Mouse (Mus musculus) MEL (cell line): ENCODE results near the gene Scpep1. TPM values are rescaled to one million over a fixed set of nuclear protein-coding genes. Genes with fewer than 3 reads are reported as not detected.

Experiments
- DNase-seq: peaks from one replicate; pipeline ENCODE4 v3.0.0; 2011; ENCODE audit warnings: low read depth, low spot score
- H3K27ac ChIP-seq: 2 replicates; pipeline ENCODE4 v1.5.1; 2012; ENCODE audit warnings: low read depth, mild to moderate bottlenecking, control low read depth, low read length, moderate library complexity; ENCODE audit not compliant: control insufficient read depth
- H3K27me3 ChIP-seq, 2 experiments: fragments of 150-350 bp in 1 of 2; sonication (generic) in 1 of 2; 2 replicates each; pipeline ENCODE4 v1.6.1; 2012; ENCODE audit warnings: low read length in 2 of 2, mild to moderate bottlenecking in 2 of 2, improper control_type of control experiment in 1 of 2, moderate library complexity in 1 of 2; ENCODE audit not compliant: insufficient read depth in 2 of 2, control insufficient read depth in 1 of 2
- H3K36me3 ChIP-seq, 2 experiments: 2 replicates each; pipeline ENCODE4 v1.6.1; 2012 to 2014; ENCODE audit warnings: low read length in 2 of 2, improper control_type of control experiment in 1 of 2, inconsistent platforms in 1 of 2, mild to moderate bottlenecking in 1 of 2; ENCODE audit not compliant: insufficient read depth in 2 of 2, control insufficient read depth in 1 of 2
- H3K4me1 ChIP-seq, 2 experiments: fragments of 150-350 bp in 1 of 2; sonication (generic) in 1 of 2; 2 replicates each; pipeline ENCODE4 v1.6.1; 2012; ENCODE audit warnings: low read length in 2 of 2, improper control_type of control experiment in 1 of 2, mild to moderate bottlenecking in 1 of 2; ENCODE audit not compliant: insufficient read depth in 2 of 2, control insufficient read depth in 1 of 2
- H3K4me3 ChIP-seq, 2 experiments: fragments of 150-350 bp in 1 of 2; sonication (generic) in 1 of 2; 2 replicates each; pipeline ENCODE4 v1.5.1; 2012; ENCODE audit warnings: low read depth in 2 of 2, low read length in 2 of 2, mild to moderate bottlenecking in 2 of 2, moderate library complexity in 2 of 2, control low read depth in 1 of 2, improper control_type of control experiment in 1 of 2; ENCODE audit not compliant: control insufficient read depth in 1 of 2, insufficient read depth in 1 of 2
- H3K79me2 ChIP-seq: 2 replicates; pipeline ENCODE4 v1.6.1; 2012; ENCODE audit warnings: mild to moderate bottlenecking, low read length, moderate library complexity; ENCODE audit not compliant: control insufficient read depth, poor library complexity, insufficient read depth
- H3K9ac ChIP-seq: 2 replicates; pipeline ENCODE4 v1.6.1; 2012; ENCODE audit warnings: low read depth, mild to moderate bottlenecking, control low read depth, low read length, moderate library complexity; ENCODE audit not compliant: control insufficient read depth, poor library complexity, severe bottlenecking
- H3K9me3 ChIP-seq: fragments of 150-350 bp; sonication (generic); replicated peaks from 2 replicates; pipeline ENCODE4 v1.6.1; 2012; ENCODE audit warnings: mild to moderate bottlenecking, low read length, improper control_type of control experiment, moderate library complexity; ENCODE audit not compliant: insufficient read depth
- BHLHE40 ChIP-seq: IDR thresholded peaks from 2 replicates; pipeline ENCODE4 v1.6.1; 2012; ENCODE audit warnings: low read depth, mild to moderate bottlenecking, inconsistent platforms, low read length, improper control_type of control experiment, borderline replicate concordance
- CHD1 ChIP-seq: IDR thresholded peaks from 2 replicates; pipeline ENCODE4 v1.6.1; 2012; ENCODE audit warnings: low read depth, mild to moderate bottlenecking, inconsistent platforms, low read length, improper control_type of control experiment
- EP300 ChIP-seq, 2 experiments: IDR thresholded peaks; 2 replicates each; pipeline ENCODE4 v1.6.1; 2011; ENCODE audit warnings: improper control_type of control experiment in 2 of 2, low read length in 2 of 2, low read depth in 1 of 2, mild to moderate bottlenecking in 1 of 2
- GABPA ChIP-seq: IDR thresholded peaks from 2 replicates; pipeline ENCODE4 v1.6.1; 2012; ENCODE audit warnings: low read depth, mild to moderate bottlenecking, inconsistent platforms, low read length, improper control_type of control experiment, moderate library complexity
- JUND ChIP-seq: IDR thresholded peaks from 2 replicates; pipeline ENCODE4 v1.6.1; 2011; ENCODE audit warnings: low read depth, mild to moderate bottlenecking, improper control_type of control experiment, low read length
- MAX ChIP-seq: IDR thresholded peaks from 2 replicates; pipeline ENCODE4 v1.6.1; 2011; ENCODE audit warnings: low read length, improper control_type of control experiment
- MYB ChIP-seq: IDR thresholded peaks from 2 replicates; pipeline ENCODE4 v1.6.1; 2011; ENCODE audit warnings: mild to moderate bottlenecking, low read depth, low read length, improper control_type of control experiment
- MYC ChIP-seq: IDR thresholded peaks from 2 replicates; pipeline ENCODE4 v1.6.1; 2011; ENCODE audit warnings: low read depth, mild to moderate bottlenecking, low read length, improper control_type of control experiment, moderate library complexity
- POLR2AphosphoS2 ChIP-seq: IDR thresholded peaks from 2 replicates; pipeline ENCODE4 v1.6.1; 2011; ENCODE audit warnings: low read length, improper control_type of control experiment
- RAD21 ChIP-seq: IDR thresholded peaks from 2 replicates; pipeline ENCODE4 v1.6.1; 2011; ENCODE audit warnings: mild to moderate bottlenecking, low read depth, low read length, improper control_type of control experiment
- TBP ChIP-seq: IDR thresholded peaks from 2 replicates; pipeline ENCODE4 v1.8.0; 2011; ENCODE audit warnings: low read depth, low read length, improper control_type of control experiment
- USF1 ChIP-seq: IDR thresholded peaks from 2 replicates; pipeline ENCODE4 v1.6.1; 2014; ENCODE audit warnings: low read depth, mild to moderate bottlenecking, inconsistent platforms, low read length, improper control_type of control experiment, moderate library complexity
- ZMIZ1 ChIP-seq: IDR thresholded peaks from 2 replicates; pipeline ENCODE4 v1.6.1; 2012; ENCODE audit warnings: low read depth, mild to moderate bottlenecking, inconsistent platforms, low read length, improper control_type of control experiment, moderate library complexity
- polyA plus RNA-seq, 2 experiments: library from polyadenylated mRNA; stranded (reverse) in 1 of 2; unstranded in 1 of 2; fragments of >175 nt in 1 of 2; fragments of >200 nt in 1 of 2; gene quantifications; 2 replicates each; pipeline versions ENCODE4 v1.2.1 to v1.2.4; 2012; ENCODE audit warnings: low replicate concordance in 2 of 2, low read depth in 1 of 2; ENCODE audit not compliant: insufficient read length in 2 of 2, insufficient read depth in 1 of 2, missing spikeins in 1 of 2
- total RNA-seq: library from RNA; depleted of rRNA; stranded (reverse); fragments of 300-350 nt; gene quantifications from 2 replicates; pipeline ENCODE4 v1.2.3, GENCODE M21; 2012

Gene Scpep1
- total and polyA plus RNA-seq, 3 experiments: 7.9 to 15.6 TPM; not detected in 1

DNA sequence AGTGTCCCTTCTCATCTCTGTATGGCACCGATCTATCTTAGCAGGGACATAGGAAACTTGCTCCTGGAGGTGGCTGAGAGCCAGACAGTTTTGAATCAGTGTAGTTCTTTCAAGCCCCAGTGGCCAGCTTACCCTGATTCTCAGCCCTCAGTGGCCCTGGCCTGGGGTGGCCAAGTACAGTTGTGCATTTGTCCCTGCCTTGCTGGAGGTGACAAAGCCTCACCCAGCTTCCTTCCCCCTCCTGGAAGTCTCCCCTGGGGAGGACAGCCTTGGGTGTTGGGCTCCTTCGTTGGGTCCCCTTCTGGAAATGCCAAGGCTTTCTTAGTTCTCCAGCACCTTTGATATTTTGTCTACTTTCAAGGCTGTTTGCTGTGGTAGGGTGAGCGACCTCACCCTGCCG is 48.5 kb upstream of the Scpep1 start:
- H3K9ac ChIP-seq: no peak overlapping the region
- TF ChIP-seq MAX (no peak), BHLHE40 (no peak), MYC (no peak), POLR2AphosphoS2 (no peak)
- no peak for DNase-seq
- H3K27me3 ChIP-seq: no peaks in the 10 kb centered on the region
- no peaks in the 10 kb centered on the region for H3K9me3 ChIP-seq
- no peak overlapping the region for H3K27ac ChIP-seq
- no peak overlapping the region for H3K4me3 ChIP-seq
- peaks cover 14 to 17% of the 10 kb centered on the region in 2 experiments for H3K36me3 ChIP-seq
- peaks cover 50% of the 10 kb centered on the region for H3K79me2 ChIP-seq
- H3K4me1 ChIP-seq: peaks cover 7 to 24% of the 10 kb centered on the region in 2 experiments; a peak in 3 of 4 replicates

DNA sequence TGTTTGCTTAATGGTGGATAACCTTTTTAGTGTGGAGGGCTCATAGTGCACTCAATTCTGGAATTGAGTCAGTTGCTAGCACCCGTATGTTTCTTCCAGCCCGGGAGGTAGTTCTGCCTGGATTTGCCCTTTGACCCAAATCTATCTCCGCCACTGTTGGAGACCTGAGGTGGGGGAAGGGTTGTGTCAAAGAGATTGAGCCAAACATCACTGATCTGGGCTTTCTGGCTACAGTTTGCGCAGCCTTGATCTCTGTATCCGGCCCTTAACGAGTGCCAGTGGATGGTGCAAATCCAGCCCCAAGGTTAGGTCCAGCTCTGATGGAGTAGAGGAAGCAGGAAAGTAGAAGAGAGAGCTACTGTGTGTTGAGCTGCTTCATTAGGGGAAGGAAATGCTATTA is 47.8 kb upstream of the Scpep1 start:
- Histone ChIP-seq H3K27me3 (no peaks in the 10 kb centered on the region), H3K4me3 (no peak overlapping the region), H3K9ac (no peak overlapping the region), H3K4me1 (peaks cover 11 to 28% of the 10 kb centered on the region in 2 experiments), H3K9me3 (no peaks in the 10 kb centered on the region), H3K27ac (no peak overlapping the region), H3K36me3 (peaks cover 15 to 17% of the 10 kb centered on the region in 2 experiments), H3K79me2 (peaks cover 50% of the 10 kb centered on the region)
- TF ChIP-seq EP300 (IDR thresholded peaks at IDR 0.05; ENCODE audit: low read depth in 1 of 2, low read length in 2 of 2) (no peak), ZMIZ1 (no peak), TBP (no peak), RAD21 (no peak), MAX (no peak), GABPA (no peak), JUND (no peak), BHLHE40 (no peak), CHD1 (no peak)
- no peak for DNase-seq

- Histone ChIP-seq H3K9me3 (no peaks in the 10 kb centered on the region), H3K9ac (no peak overlapping the region), H3K4me3 (no peak overlapping the region), H3K4me1 (peaks cover 12 to 32% of the 10 kb centered on the region in 2 experiments), H3K36me3 (peaks cover 11 to 22% of the 10 kb centered on the region in 2 experiments), H3K27me3 (no peaks in the 10 kb centered on the region), H3K79me2 (peaks cover 50% of the 10 kb centered on the region), H3K27ac (no peak overlapping the region)
- DNase-seq: no peak
- TF ChIP-seq MYB (no peak), USF1 (no peak)
Observed at GRCm38 (mm10) chr11:89002621-89003020, 47.4 kb upstream of the Scpep1 start.
